Mouse (Mus musculus) lung, postnatal 10 days (tissue): ENCODE results near the gene Cnn2.
"Not testable (repeated sequence)": the region's sequence is repeated elsewhere in the genome, so short reads cannot be mapped to it uniquely, and the experiment has no call there.

Experiments
- DNase-seq: peaks from one replicate; pipeline ENCODE4 v3.0.0; 2021

Cnn2 gene

DNA sequence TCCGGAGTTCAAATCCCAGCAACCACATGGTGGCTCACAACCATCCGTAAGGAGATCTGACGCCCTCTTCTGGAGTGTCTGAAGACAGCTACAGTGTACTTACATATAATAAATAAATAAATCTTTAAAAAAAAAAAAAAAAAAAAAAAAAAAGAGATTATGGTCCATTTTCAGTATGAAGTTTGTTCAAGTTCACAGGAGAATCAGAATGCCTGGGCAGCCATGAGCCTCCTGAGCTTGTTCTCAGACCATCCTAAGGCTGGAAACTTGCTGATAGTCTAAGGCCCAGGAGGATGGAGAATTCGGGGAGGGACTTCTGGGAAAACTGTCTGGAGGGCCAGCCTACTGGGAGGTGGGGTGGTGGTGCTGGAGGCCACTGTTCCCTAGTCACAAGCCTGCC lies 57.0 kb downstream of the Cnn2 start:
- DNase-seq: not testable (repeated sequence)
